17 mouse cellular contexts compared by ENCODE assay signal in genomic region chr7:27602161-27602560, GRCm38 (mm10). TPM values are rescaled to one million over a fixed set of nuclear protein-coding genes. Genes with fewer than 3 reads are reported as not detected.
DNase-seq lines count a peak whose midpoint lies in the region; ATAC-seq lines count a peak whose summit lies in the region.
"Had no signal": no experiment of that assay in that cellular context is flagged by ENCODE, and none has a peak within 500 bp of the region (broad histone marks: within the 10 kb centered on the region; RNA-seq: fewer than 3 reads in every experiment).

No protein-coding gene starts in this region.

- WGBS in heart, embryonic 12.5 days = 76% methylated on average over 2 of the region's 2 CpGs
- WGBS in limb, embryonic 12.5 days = 75% methylated on average over 2 of the region's 2 CpGs
- 87% methylated on average over 2 of the region's 2 CpGs for WGBS in limb, embryonic 10.5 days
- WGBS in forebrain, embryonic 16.5 days = 81% methylated on average over 2 of the region's 2 CpGs

- DNase-seq in cerebellum, adult 11-12 months = peak; percentile 33
- DNase-seq in heart, postnatal 25 days (ENCODE audit: low spot score) = no peak
- no peak for DNase-seq in limb, embryonic 10.5 days (ENCODE audit: low spot score)
- no peak for DNase-seq in frontal cortex, postnatal 10 days (ENCODE audit: low spot score in 2 of 2)
- DNase-seq: embryo, embryonic 11 days; gastrocnemius, postnatal 10 days; spleen, adult 18-20 months; thymus, postnatal 36 days had no signal

- peaks cover 96% of the 10 kb centered on the region for H3K4me1 ChIP-seq in heart, embryonic 12.5 days (replicated peaks)
- peaks cover 44% of the 10 kb centered on the region for H3K4me1 ChIP-seq in limb, embryonic 12.5 days (replicated peaks)
- H3K4me1 ChIP-seq in limb, embryonic 10.5 days = peaks cover 36% of the 10 kb centered on the region
- peaks cover 57% of the 10 kb centered on the region for H3K4me1 ChIP-seq in forebrain, embryonic 16.5 days (replicated peaks; ENCODE audit: control insufficient read depth, insufficient read depth, low read length)

- no peaks in the 10 kb centered on the region for H3K36me3 ChIP-seq in heart, embryonic 12.5 days
- no peaks in the 10 kb centered on the region for H3K36me3 ChIP-seq in limb, embryonic 12.5 days
- peaks cover 4% of the 10 kb centered on the region; the same call in 1 of the 2 replicates for H3K36me3 ChIP-seq in limb, embryonic 10.5 days
- H3K36me3 ChIP-seq in forebrain, embryonic 16.5 days (ENCODE audit: control insufficient read depth, insufficient read depth) = no peaks in the 10 kb centered on the region
- H3K36me3 ChIP-seq: liver, embryonic 15.5 days had no signal

- 0 out of 2 replicates have a peak overlapping the region, but pooled peaks have one; percentile 16 for H3K9ac ChIP-seq in heart, embryonic 12.5 days
- H3K9ac ChIP-seq in limb, embryonic 12.5 days (replicated peaks) = 0 out of 2 replicates have a peak overlapping the region, but pooled peaks have one; percentile 28
- no peak overlapping the region for H3K9ac ChIP-seq in forebrain, embryonic 16.5 days (replicated peaks; ENCODE audit: low read depth, low read length)
- H3K9ac ChIP-seq: liver, embryonic 15.5 days had no signal

- ATAC-seq in cerebellum, adult (ENCODE audit: insufficient number of reproducible peaks, low FRiP score, low TSS enrichment) = no peak
- ATAC-seq in heart, embryonic 12.5 days (ENCODE audit: insufficient number of reproducible peaks, low FRiP score) = no peak
- no peak for ATAC-seq in limb, embryonic 12.5 days (ENCODE audit: insufficient number of reproducible peaks, insufficient read depth, low FRiP score, low TSS enrichment, low read depth)
- ATAC-seq in forebrain, embryonic 16.5 days = no peak
- ATAC-seq: Patski had no signal

- H3K4me3 ChIP-seq in heart, embryonic 12.5 days = no peak overlapping the region
- no peak overlapping the region for H3K4me3 ChIP-seq in limb, embryonic 12.5 days (replicated peaks)
- no peak overlapping the region for H3K4me3 ChIP-seq in limb, embryonic 10.5 days
- H3K4me3 ChIP-seq in forebrain, embryonic 16.5 days (replicated peaks; ENCODE audit: low read length) = no peak overlapping the region
- H3K4me3 ChIP-seq: liver, embryonic 15.5 days had no signal

- H3K4me2 ChIP-seq in heart, embryonic 12.5 days = no peak overlapping the region
- H3K4me2 ChIP-seq in limb, embryonic 12.5 days = no peak overlapping the region
- 0 out of 2 replicates have a peak overlapping the region, but pooled peaks have one; percentile 9 for H3K4me2 ChIP-seq in forebrain, embryonic 16.5 days (ENCODE audit: low read length)
- H3K4me2 ChIP-seq: liver, embryonic 15.5 days had no signal

- H3K27me3 ChIP-seq in heart, embryonic 12.5 days (replicated peaks) = no peaks in the 10 kb centered on the region
- H3K27me3 ChIP-seq in limb, embryonic 12.5 days = no peaks in the 10 kb centered on the region
- no peaks in the 10 kb centered on the region for H3K27me3 ChIP-seq in limb, embryonic 10.5 days (ENCODE audit: low read depth, poor library complexity, severe bottlenecking)
- no peaks in the 10 kb centered on the region for H3K27me3 ChIP-seq in forebrain, embryonic 16.5 days (replicated peaks; ENCODE audit: control insufficient read depth, insufficient read depth, low read length)
- H3K27me3 ChIP-seq: liver, embryonic 15.5 days; Patski had no signal

- intact Hi-C loops in heart, postnatal 25 days (cut with DNase I) = no loop called here

- no peaks in the 10 kb centered on the region for H3K9me3 ChIP-seq in heart, embryonic 12.5 days (replicated peaks)
- H3K9me3 ChIP-seq in limb, embryonic 12.5 days = no peaks in the 10 kb centered on the region
- no peaks in the 10 kb centered on the region for H3K9me3 ChIP-seq in limb, embryonic 10.5 days (replicated peaks)
- H3K9me3 ChIP-seq in forebrain, embryonic 16.5 days (ENCODE audit: control insufficient read depth, low read length) = no peaks in the 10 kb centered on the region
- H3K9me3 ChIP-seq: liver, embryonic 15.5 days had no signal

- no peak overlapping the region for H3K27ac ChIP-seq in heart, embryonic 12.5 days (ENCODE audit: poor library complexity, severe bottlenecking)
- H3K27ac ChIP-seq in limb, embryonic 12.5 days = no peak overlapping the region
- no peak overlapping the region for H3K27ac ChIP-seq in limb, embryonic 10.5 days
- H3K27ac ChIP-seq in forebrain, embryonic 16.5 days (ENCODE audit: low read length) = peak overlapping the region; percentile 91

RNA-seq across cellular contexts. Expression of gene Akt2, which starts 10.8 kb away (rescaled TPM):
- polyA plus RNA-seq in heart, embryonic 12.5 days (2016; fragmentation: Nextera tagmentation; extraction: Ambion mirVana) = 85.0 and 89.4 TPM in 2 replicates
- 100 to 1,000 TPM; 166 to 177 TPM for total RNA-seq in heart, postnatal 25 days (2021)
- polyA plus RNA-seq in limb, embryonic 12.5 days (2016; fragmentation: Nextera tagmentation; extraction: Ambion mirVana) = 98.8 and 104 TPM in 2 replicates
- polyA plus RNA-seq in limb, embryonic 10.5 days (2016; fragmentation: Nextera tagmentation; extraction: Ambion mirVana) = 91.3 and 95.0 TPM in 2 replicates
- 83.7 and 99.3 TPM in 2 replicates for polyA plus RNA-seq in forebrain, embryonic 16.5 days (2015; fragmentation: Nextera tagmentation; extraction: Ambion mirVana)

RNA-seq across cellular contexts. Expression of gene 2310022A10Rik, which starts 49.1 kb away (rescaled TPM):
- 36.4 and 37.4 TPM in 2 replicates for polyA plus RNA-seq in heart, embryonic 12.5 days (2016; fragmentation: Nextera tagmentation; extraction: Ambion mirVana)
- total RNA-seq in heart, postnatal 25 days (2021) = 10 to 100 TPM; 64.6 to 71.9 TPM
- polyA plus RNA-seq in limb, embryonic 12.5 days (2016; fragmentation: Nextera tagmentation; extraction: Ambion mirVana) = 34.7 and 36.0 TPM in 2 replicates
- polyA plus RNA-seq in limb, embryonic 10.5 days (2016; fragmentation: Nextera tagmentation; extraction: Ambion mirVana) = 40.8 and 41.2 TPM in 2 replicates
- 39.1 and 40.2 TPM in 2 replicates for polyA plus RNA-seq in forebrain, embryonic 16.5 days (2015; fragmentation: Nextera tagmentation; extraction: Ambion mirVana)

RNA-seq across cellular contexts. Expression of gene Pld3, which starts 49.1 kb away (rescaled TPM):
- 59.5 and 63.4 TPM in 2 replicates for polyA plus RNA-seq in heart, embryonic 12.5 days (2016; fragmentation: Nextera tagmentation; extraction: Ambion mirVana)
- 10 to 100 TPM; 23.3 to 27.1 TPM for total RNA-seq in heart, postnatal 25 days (2021)
- polyA plus RNA-seq in limb, embryonic 12.5 days (2016; fragmentation: Nextera tagmentation; extraction: Ambion mirVana) = 59.7 and 68.5 TPM in 2 replicates
- polyA plus RNA-seq in limb, embryonic 10.5 days (2016; fragmentation: Nextera tagmentation; extraction: Ambion mirVana) = 31.6 and 49.5 TPM in 2 replicates
- 109 and 139 TPM in 2 replicates for polyA plus RNA-seq in forebrain, embryonic 16.5 days (2015; fragmentation: Nextera tagmentation; extraction: Ambion mirVana)

RNA-seq across cellular contexts. Expression of gene Ttc9b, which starts 51.6 kb away (rescaled TPM):
- 0.09 TPM in 1 of 2 replicates, not detected in the other for polyA plus RNA-seq in heart, embryonic 12.5 days (2016; fragmentation: Nextera tagmentation; extraction: Ambion mirVana)
- total RNA-seq in heart, postnatal 25 days (2021) = not detected
- 0.20 TPM in 1 of 2 replicates, not detected in the other for polyA plus RNA-seq in limb, embryonic 12.5 days (2016; fragmentation: Nextera tagmentation; extraction: Ambion mirVana)
- polyA plus RNA-seq in limb, embryonic 10.5 days (2016; fragmentation: Nextera tagmentation; extraction: Ambion mirVana) = 0.23 TPM in 1 of 2 replicates, not detected in the other
- 56.2 and 65.7 TPM in 2 replicates for polyA plus RNA-seq in forebrain, embryonic 16.5 days (2015; fragmentation: Nextera tagmentation; extraction: Ambion mirVana)
- total RNA-seq: megakaryocyte progenitor cell, adult 5-6 weeks; monocyte, adult 5-6 weeks; neutrophil, adult 5-6 weeks had no signal
